Mouse (Mus musculus) cerebellum, adult 2 months (tissue): ENCODE measurements around the gene Glmp.
"Not testable (repeated sequence)": the region's sequence is repeated elsewhere in the genome, so short reads cannot be mapped to it uniquely, and the experiment has no call there.

Experiments used
- CTCF ChIP-seq: fragments of 200-500 bp; IDR thresholded peaks from 2 replicates; pipeline ENCODE4 v1.5.1; 2011; ENCODE audit warnings: low read depth, mild to moderate bottlenecking, control low read depth, low read length, moderate library complexity, borderline replicate concordance; ENCODE audit not compliant: insufficient read depth
- POLR2A ChIP-seq: fragments of 200-500 bp; IDR thresholded peaks from 2 replicates; pipeline ENCODE4 v1.6.1; 2011; ENCODE audit warnings: low read length, control low read depth, borderline replicate concordance; ENCODE audit not compliant: insufficient read depth

GRCm38 (mm10) chr3:88288133-88288713 is 36.6 kb upstream of the Glmp start:
- TF ChIP-seq CTCF, POLR2A: not testable (repeated sequence)
